Mouse (Mus musculus): ENCODE data around the gene Sp1. TPM values are rescaled to one million over a fixed set of nuclear protein-coding genes. Genes with fewer than 3 reads are reported as not detected.

Gene Sp1
- polyA plus RNA-seq, 1 experiment from 2014 or later = 16.9 TPM

DNA sequence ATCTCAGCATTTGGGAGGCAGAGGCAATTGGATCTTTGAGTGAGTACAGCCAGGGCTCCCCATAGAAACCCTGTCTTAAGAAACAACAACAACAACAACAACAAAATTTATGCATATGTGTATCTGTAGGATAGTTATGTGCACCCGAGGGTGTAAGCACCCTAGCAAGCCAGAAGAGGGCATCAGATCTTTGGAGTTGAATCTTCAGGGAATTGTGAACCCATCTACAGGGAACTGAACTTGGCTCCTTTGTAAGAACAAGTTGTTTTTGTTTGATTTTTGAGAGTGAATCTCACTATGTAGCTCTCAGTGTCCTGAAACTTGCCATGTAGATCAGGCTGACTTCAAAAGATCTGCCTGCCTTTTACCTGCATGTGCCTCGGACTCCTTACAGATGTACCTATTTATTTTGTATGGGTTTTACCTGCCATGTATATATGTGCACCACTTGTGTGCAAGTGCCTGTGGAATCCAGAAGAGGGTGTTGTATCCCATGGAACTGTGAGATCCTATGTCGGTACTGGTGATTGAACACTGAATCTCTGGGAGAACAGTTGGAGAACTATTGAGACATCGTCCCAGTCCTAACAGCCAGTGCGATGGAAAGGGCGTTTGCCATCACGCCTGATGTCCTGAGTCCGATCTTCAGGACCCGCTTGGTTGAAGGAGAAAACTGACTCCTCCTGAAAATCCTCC, 62.9 kb downstream of the Sp1 start:
- Histone ChIP-seq H3K36me3 (ENCODE audit: control insufficient read depth, insufficient read depth, low read length) (peaks cover 6% of the 10 kb centered on the region; the same call in 1 of the 2 replicates), H3K9ac (replicated peaks; ENCODE audit: low read depth, low read length) (no peak overlapping the region), H3K27me3 (ENCODE audit: control insufficient read depth, insufficient read depth, low read length) (no peaks in the 10 kb centered on the region), H3K4me1 (ENCODE audit: control insufficient read depth, insufficient read depth, low read length) (peaks cover 8% of the 10 kb centered on the region; the same call in 1 of the 2 replicates), H3K4me2 (replicated peaks; ENCODE audit: low read depth, low read length) (no peak overlapping the region), H3K27ac (ENCODE audit: low read length) (no peak overlapping the region), H3K9me3 (ENCODE audit: control insufficient read depth, low read depth, low read length) (no peaks in the 10 kb centered on the region), H3K4me3 (ENCODE audit: low read depth, low read length) (no peak overlapping the region)
- ATAC-seq (ENCODE audit: insufficient number of reproducible peaks, insufficient read depth, low FRiP score, low read depth) = no peak
- WGBS = 95% methylated on average over 9 of the region's 9 CpGs

DNA sequence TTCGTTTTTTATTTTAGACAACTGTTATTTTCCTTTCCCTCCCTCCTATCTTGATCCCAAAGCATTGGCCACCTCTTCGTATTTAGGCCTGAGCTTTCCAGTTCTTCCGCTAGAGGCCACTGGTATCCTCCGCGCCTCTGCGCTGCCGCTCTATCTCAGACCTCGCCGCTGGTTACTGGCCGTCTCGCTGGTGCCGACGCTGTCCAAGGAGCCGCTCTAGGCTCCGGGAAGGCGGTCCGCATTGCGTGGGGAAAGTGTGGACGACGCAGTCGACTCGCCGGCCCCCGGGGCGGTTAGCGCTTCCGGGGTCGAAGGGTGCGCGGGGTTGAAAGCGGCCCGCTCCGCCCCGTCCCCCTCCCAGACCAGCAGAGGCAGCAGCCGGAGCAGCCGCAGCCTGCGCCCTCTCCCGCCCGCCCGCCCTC, 64.3 kb downstream of the Sp1 start, which contains the start of gene Pcbp2:
Pcbp2 (plus strand) TSS at position 357 of the 422 bp plus-strand sequence.
- no peaks in the 10 kb centered on the region for H3K27me3 ChIP-seq (ENCODE audit: control insufficient read depth, insufficient read depth, low read length)
- H3K4me3 ChIP-seq (ENCODE audit: low read depth, low read length) = peak within 1 kb of the TSS; percentile 70
- H3K9ac ChIP-seq (replicated peaks; ENCODE audit: low read depth, low read length) = peak within 1 kb of the TSS; percentile 81
- H3K27ac ChIP-seq (ENCODE audit: low read length) = peak within 1 kb of the TSS; percentile 98
- WGBS = under 1% methylated on average over 36 of the region's 40 CpGs
- peak within 1 kb of the TSS; percentile 77 for H3K4me2 ChIP-seq (replicated peaks; ENCODE audit: low read depth, low read length)
- peaks cover 18% of the 10 kb centered on the region for H3K36me3 ChIP-seq (ENCODE audit: control insufficient read depth, insufficient read depth, low read length)
- peaks cover 8% of the 10 kb centered on the region; the same call in 1 of the 2 replicates for H3K4me1 ChIP-seq (ENCODE audit: control insufficient read depth, insufficient read depth, low read length)
- no peaks in the 10 kb centered on the region for H3K9me3 ChIP-seq (ENCODE audit: control insufficient read depth, low read depth, low read length)
- ATAC-seq (ENCODE audit: insufficient number of reproducible peaks, insufficient read depth, low FRiP score, low read depth) = peak; percentile 100

DNA sequence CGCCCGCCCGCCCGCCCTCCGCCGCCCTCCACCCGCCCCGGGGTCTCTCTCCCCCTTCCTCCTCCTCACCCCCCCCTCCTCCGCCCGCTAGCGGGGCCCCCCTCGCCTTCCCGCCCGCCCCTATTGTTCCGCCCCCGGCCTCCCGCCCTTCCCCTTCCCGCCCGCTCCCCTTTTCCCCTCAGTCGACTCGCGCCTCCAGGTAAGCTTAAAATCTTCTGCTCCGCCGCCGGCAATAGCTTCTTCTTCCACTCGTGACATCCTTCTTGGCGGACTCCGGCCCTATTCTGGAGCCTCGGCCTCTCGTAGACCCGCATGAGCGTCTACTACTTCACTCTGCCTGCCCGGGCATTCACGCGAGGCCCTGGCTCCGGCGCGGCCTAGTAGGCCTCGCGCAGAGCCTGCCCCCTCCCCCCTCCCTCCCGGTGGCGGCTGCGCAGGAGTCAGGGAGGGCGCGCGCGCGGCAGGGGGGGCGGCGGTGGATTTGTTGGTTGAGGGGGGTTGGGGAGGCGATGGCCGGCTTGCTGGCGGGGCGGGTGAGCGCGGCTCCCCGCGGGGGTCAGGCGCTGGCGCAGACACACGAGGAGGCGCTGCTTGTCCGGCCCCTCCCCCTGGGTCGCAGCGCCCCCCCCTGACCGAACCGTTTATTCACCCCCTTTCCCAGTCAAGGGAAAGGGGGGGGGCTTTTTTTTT, 64.8 kb downstream of the Sp1 start:
- WGBS = 2% methylated on average over 39 of the region's 67 CpGs
- H3K4me2 ChIP-seq (replicated peaks; ENCODE audit: low read depth, low read length) = peak overlapping the region; percentile 77
- H3K9ac ChIP-seq (replicated peaks; ENCODE audit: low read depth, low read length) = peak overlapping the region; percentile 81
- H3K4me3 ChIP-seq (ENCODE audit: low read depth, low read length) = peak overlapping the region; percentile 70
- H3K36me3 ChIP-seq (ENCODE audit: control insufficient read depth, insufficient read depth, low read length) = peaks cover 24% of the 10 kb centered on the region
- no peaks in the 10 kb centered on the region for H3K9me3 ChIP-seq (ENCODE audit: control insufficient read depth, low read depth, low read length)
- H3K27ac ChIP-seq (ENCODE audit: low read length) = peak overlapping the region; percentile 98
- H3K27me3 ChIP-seq (ENCODE audit: control insufficient read depth, insufficient read depth, low read length) = no peaks in the 10 kb centered on the region
- ATAC-seq (ENCODE audit: insufficient number of reproducible peaks, insufficient read depth, low FRiP score, low read depth) = peak; percentile 57
- H3K4me1 ChIP-seq (ENCODE audit: control insufficient read depth, insufficient read depth, low read length) = peaks cover 8% of the 10 kb centered on the region; the same call in 1 of the 2 replicates

DNA sequence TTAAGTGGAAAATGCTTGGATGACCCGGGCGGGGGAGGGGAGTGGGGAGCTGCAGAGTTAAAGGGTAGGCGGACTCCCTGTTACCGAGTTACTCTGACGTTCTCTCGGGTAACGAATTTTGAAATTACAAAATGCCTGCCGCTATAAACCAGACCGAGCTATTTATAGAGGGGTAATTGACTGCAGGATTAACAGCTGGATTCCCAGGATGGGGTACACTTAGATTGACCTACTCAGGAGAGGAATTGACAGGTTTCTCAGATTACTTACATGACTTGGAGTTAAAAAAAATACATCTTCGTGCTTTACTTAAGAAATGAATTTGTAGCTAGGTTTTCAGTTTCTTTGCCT, 65.3 kb downstream of the Sp1 start:
- Histone ChIP-seq H3K4me1 (ENCODE audit: control insufficient read depth, insufficient read depth, low read length) (peaks cover 8% of the 10 kb centered on the region; the same call in 1 of the 2 replicates), H3K27me3 (ENCODE audit: control insufficient read depth, insufficient read depth, low read length) (no peaks in the 10 kb centered on the region), H3K9me3 (ENCODE audit: control insufficient read depth, low read depth, low read length) (no peaks in the 10 kb centered on the region), H3K4me2 (replicated peaks; ENCODE audit: low read depth, low read length) (peak overlapping the region; percentile 77), H3K9ac (replicated peaks; ENCODE audit: low read depth, low read length) (peak overlapping the region; percentile 81), H3K4me3 (ENCODE audit: low read depth, low read length) (peak overlapping the region; percentile 70), H3K36me3 (ENCODE audit: control insufficient read depth, insufficient read depth, low read length) (peaks cover 28% of the 10 kb centered on the region), H3K27ac (ENCODE audit: low read length) (peak overlapping the region; percentile 98; the same call in 1 of the 2 replicates)
- ATAC-seq (ENCODE audit: insufficient number of reproducible peaks, insufficient read depth, low FRiP score, low read depth) = no peak
- WGBS = under 1% methylated on average over 10 of the region's 10 CpGs

DNA sequence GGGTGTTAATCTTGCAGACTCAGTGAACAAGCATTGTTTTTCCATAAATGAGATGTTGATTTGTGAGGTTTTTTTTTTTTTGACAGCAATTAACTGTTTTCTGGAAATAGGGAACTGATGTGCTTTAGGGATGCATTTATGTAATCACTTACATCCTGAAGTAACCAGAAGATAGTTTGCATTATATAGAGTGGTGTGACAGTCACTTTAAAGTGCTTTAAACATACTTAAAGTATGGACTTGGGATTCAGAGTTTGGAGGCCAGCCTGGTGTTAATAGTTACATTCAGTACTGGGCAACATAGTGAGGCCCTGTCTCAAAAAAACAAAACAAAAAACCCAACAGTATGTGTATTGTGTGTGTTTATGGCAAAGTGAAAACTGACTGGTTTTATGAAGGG, 65.8 kb downstream of the Sp1 start:
- Histone ChIP-seq H3K27ac (ENCODE audit: low read length) (no peak overlapping the region), H3K9me3 (ENCODE audit: control insufficient read depth, low read depth, low read length) (no peaks in the 10 kb centered on the region), H3K4me3 (ENCODE audit: low read depth, low read length) (peak overlapping the region; percentile 70), H3K27me3 (ENCODE audit: control insufficient read depth, insufficient read depth, low read length) (no peaks in the 10 kb centered on the region), H3K36me3 (ENCODE audit: control insufficient read depth, insufficient read depth, low read length) (peaks cover 33% of the 10 kb centered on the region), H3K9ac (replicated peaks; ENCODE audit: low read depth, low read length) (0 out of 2 replicates have a peak overlapping the region, but pooled peaks have one; percentile 81), H3K4me1 (ENCODE audit: control insufficient read depth, insufficient read depth, low read length) (peaks cover 8% of the 10 kb centered on the region; the same call in 1 of the 2 replicates), H3K4me2 (replicated peaks; ENCODE audit: low read depth, low read length) (peak overlapping the region; percentile 77)
- no peak for ATAC-seq (ENCODE audit: insufficient number of reproducible peaks, insufficient read depth, low FRiP score, low read depth)

DNA sequence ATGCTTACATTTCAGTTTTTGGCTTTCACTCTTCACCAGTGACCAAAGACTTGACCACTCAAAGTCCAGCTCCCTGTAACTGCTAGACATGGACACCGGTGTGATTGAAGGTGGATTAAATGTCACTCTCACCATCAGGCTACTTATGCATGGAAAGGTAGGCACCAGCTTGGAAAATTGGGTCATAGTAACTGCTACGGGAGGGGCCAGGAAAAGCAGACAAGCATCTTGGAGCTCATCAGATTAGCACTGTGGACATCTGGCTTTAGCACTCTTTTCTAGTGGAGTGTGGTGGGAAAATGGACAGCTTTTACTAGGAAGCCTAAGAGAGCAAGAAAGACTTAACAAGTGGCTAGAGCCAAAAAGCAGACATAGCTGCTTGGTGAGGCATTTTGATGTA, 67.3 kb downstream of the Sp1 start:
- H3K4me1 ChIP-seq (ENCODE audit: control insufficient read depth, insufficient read depth, low read length) = peaks cover 8% of the 10 kb centered on the region; the same call in 1 of the 2 replicates
- WGBS = 75% methylated on average over 2 of the region's 2 CpGs
- H3K27ac ChIP-seq (ENCODE audit: low read length) = no peak overlapping the region
- no peaks in the 10 kb centered on the region for H3K27me3 ChIP-seq (ENCODE audit: control insufficient read depth, insufficient read depth, low read length)
- ATAC-seq (ENCODE audit: insufficient number of reproducible peaks, insufficient read depth, low FRiP score, low read depth) = no peak
- no peak overlapping the region for H3K4me2 ChIP-seq (replicated peaks; ENCODE audit: low read depth, low read length)
- H3K36me3 ChIP-seq (ENCODE audit: control insufficient read depth, insufficient read depth, low read length) = peaks cover 47% of the 10 kb centered on the region
- no peaks in the 10 kb centered on the region for H3K9me3 ChIP-seq (ENCODE audit: control insufficient read depth, low read depth, low read length)
- no peak overlapping the region for H3K9ac ChIP-seq (replicated peaks; ENCODE audit: low read depth, low read length)
- no peak overlapping the region for H3K4me3 ChIP-seq (ENCODE audit: low read depth, low read length)

DNA sequence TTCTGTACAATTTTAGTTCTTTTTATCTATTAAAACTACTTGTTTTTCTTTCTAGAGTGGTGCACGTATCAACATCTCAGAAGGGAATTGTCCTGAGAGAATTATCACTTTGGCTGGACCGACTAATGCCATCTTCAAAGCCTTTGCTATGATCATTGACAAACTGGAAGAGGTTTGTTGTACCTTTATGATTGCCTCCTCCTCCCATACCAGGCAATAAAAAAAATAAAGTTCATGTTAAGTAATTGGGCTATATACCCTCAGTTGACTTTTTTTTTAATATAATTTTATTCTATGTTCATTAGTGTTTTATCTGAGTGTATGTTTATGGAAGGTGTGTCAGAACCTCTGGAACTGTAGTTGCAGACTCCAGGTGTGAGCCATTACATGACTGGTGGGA, 68.6 kb downstream of the Sp1 start:
- Histone ChIP-seq H3K4me3 (ENCODE audit: low read depth, low read length) (no peak overlapping the region), H3K9ac (replicated peaks; ENCODE audit: low read depth, low read length) (no peak overlapping the region), H3K9me3 (ENCODE audit: control insufficient read depth, low read depth, low read length) (no peaks in the 10 kb centered on the region), H3K27me3 (ENCODE audit: control insufficient read depth, insufficient read depth, low read length) (no peaks in the 10 kb centered on the region), H3K4me1 (ENCODE audit: control insufficient read depth, insufficient read depth, low read length) (peaks cover 8% of the 10 kb centered on the region; the same call in 1 of the 2 replicates), H3K27ac (ENCODE audit: low read length) (no peak overlapping the region), H3K4me2 (replicated peaks; ENCODE audit: low read depth, low read length) (no peak overlapping the region), H3K36me3 (ENCODE audit: control insufficient read depth, insufficient read depth, low read length) (peaks cover 58% of the 10 kb centered on the region)
- 82% methylated on average over 2 of the region's 2 CpGs for WGBS
- no peak for ATAC-seq (ENCODE audit: insufficient number of reproducible peaks, insufficient read depth, low FRiP score, low read depth)

DNA sequence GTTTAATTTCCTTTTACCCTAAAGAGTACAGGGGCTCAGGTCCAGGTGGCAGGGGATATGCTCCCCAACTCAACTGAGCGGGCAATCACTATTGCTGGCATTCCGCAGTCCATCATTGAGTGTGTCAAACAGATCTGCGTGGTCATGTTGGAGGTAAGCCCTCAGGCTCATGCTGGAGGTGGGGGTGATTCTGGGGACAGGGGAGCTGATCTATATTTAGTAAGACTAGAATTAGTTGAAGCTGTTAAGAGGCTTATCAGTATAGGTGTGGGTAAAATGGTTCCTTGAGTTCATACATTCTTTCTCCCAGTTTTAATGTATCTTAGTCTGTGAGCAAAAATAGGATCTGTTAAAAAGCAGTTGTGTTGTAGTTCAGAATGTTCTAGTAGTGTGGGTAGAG, 77.2 kb downstream of the Sp1 start:
- Histone ChIP-seq H3K36me3 (ENCODE audit: control insufficient read depth, insufficient read depth, low read length) (peaks cover 82% of the 10 kb centered on the region), H3K9ac (replicated peaks; ENCODE audit: low read depth, low read length) (no peak overlapping the region), H3K9me3 (ENCODE audit: control insufficient read depth, low read depth, low read length) (no peaks in the 10 kb centered on the region), H3K4me2 (replicated peaks; ENCODE audit: low read depth, low read length) (no peak overlapping the region), H3K4me1 (ENCODE audit: control insufficient read depth, insufficient read depth, low read length) (no peaks in the 10 kb centered on the region), H3K27me3 (ENCODE audit: control insufficient read depth, insufficient read depth, low read length) (no peaks in the 10 kb centered on the region), H3K27ac (ENCODE audit: low read length) (no peak overlapping the region), H3K4me3 (ENCODE audit: low read depth, low read length) (no peak overlapping the region)
- 78% methylated on average over 3 of the region's 3 CpGs for WGBS
- ATAC-seq (ENCODE audit: insufficient number of reproducible peaks, insufficient read depth, low FRiP score, low read depth) = no peak

Measured in stomach, embryonic 14.5 days (tissue).